Mouse (Mus musculus) heart, embryonic 11.5 days (tissue): ENCODE data around the gene Abi1. TPM values are rescaled to one million over a fixed set of nuclear protein-coding genes. Genes with fewer than 3 reads are reported as not detected.
"Not testable (repeated sequence)": the region's sequence is repeated elsewhere in the genome, so short reads cannot be mapped to it uniquely, and the experiment has no call there.

Source experiments
- ATAC-seq: fragments of 200-750 bp; cut with Nextera tagmentation; replicated peaks from 2 replicates; pipeline ENCODE4 v1.8.0; 2017; ENCODE audit warnings: moderate library complexity; ENCODE audit not compliant: insufficient number of reproducible peaks, low FRiP score, low TSS enrichment
- H3K27ac ChIP-seq: fragments of 300-500 bp; sonication (generic); 2 replicates; pipeline ENCODE4 v1.5.1; 2014; ENCODE audit warnings: mild to moderate bottlenecking, low read depth, low read length
- H3K27me3 ChIP-seq: fragments of 300-500 bp; sonication (generic); 2 replicates; pipeline ENCODE4 v1.6.1; 2014; ENCODE audit warnings: mild to moderate bottlenecking, low read length, mixed read lengths; ENCODE audit not compliant: control insufficient read depth, insufficient read depth
- H3K36me3 ChIP-seq: fragments of 300-500 bp; sonication (generic); 2 replicates; pipeline ENCODE4 v1.6.1; 2014; ENCODE audit warnings: mild to moderate bottlenecking, low read length, moderate library complexity, mixed read lengths; ENCODE audit not compliant: control insufficient read depth, insufficient read depth
- H3K4me1 ChIP-seq: fragments of 300-500 bp; sonication (generic); 2 replicates; pipeline ENCODE4 v1.6.1; 2014; ENCODE audit warnings: low read length; ENCODE audit not compliant: control insufficient read depth, insufficient read depth
- H3K4me2 ChIP-seq: fragments of 300-500 bp; sonication (generic); 2 replicates; pipeline ENCODE4 v1.6.1; 2014; ENCODE audit warnings: mild to moderate bottlenecking, moderate library complexity
- H3K4me3 ChIP-seq: fragments of 300-500 bp; sonication (generic); 2 replicates; pipeline ENCODE4 v1.5.1; 2014; ENCODE audit warnings: low read depth, low read length
- H3K9ac ChIP-seq: fragments of 300-500 bp; sonication (generic); 2 replicates; pipeline ENCODE4 v1.6.1; 2014; ENCODE audit warnings: mild to moderate bottlenecking, low read depth, low read length, moderate library complexity
- H3K9me3 ChIP-seq: fragments of 300-500 bp; sonication (generic); replicated peaks from 2 replicates; pipeline ENCODE4 v1.6.1; 2016; ENCODE audit warnings: low read length; ENCODE audit not compliant: control insufficient read depth
- WGBS: fragments of 180-500 bp; shearing (Covaris S2); extraction: QIAGEN DNeasy Blood & Tissue Kit; methylation state at CpG from one replicate; pipeline ENCODE4 v1.1.7; 2014; ENCODE audit not compliant: insufficient replicate concordance; 5-methylcytosine and 5-hydroxymethylcytosine counted together
- polyA plus RNA-seq: library from polyadenylated mRNA; unstranded; fragments of >200 nt; fragmentation: Nextera tagmentation; extraction: Ambion mirVana; gene quantifications from 2 replicates; pipeline ENCODE4 v1.2.1, GENCODE M21; 2014

Abi1 gene
- polyA plus RNA-seq, 1 experiment from 2014 or later: 35.3 TPM

GRCm38 (mm10) chr2:23041457-23041856 lies 1.4 kb upstream of the Abi1 start:
- WGBS: 74% methylated on average over 4 of the region's 4 CpGs
- Histone ChIP-seq H3K4me3 (no peak overlapping the region), H3K36me3 (no peaks in the 10 kb centered on the region), H3K9ac (no peak overlapping the region), H3K4me1 (no peaks in the 10 kb centered on the region), H3K4me2 (no peak overlapping the region), H3K27me3 (no peaks in the 10 kb centered on the region), H3K27ac (no peak overlapping the region), H3K9me3 (no peaks in the 10 kb centered on the region)
- no peak for ATAC-seq

GRCm38 (mm10) chr2:23040690-23041089 lies 649 bp upstream of the Abi1 start:
- not testable (repeated sequence) for ATAC-seq, H3K36me3 ChIP-seq, H3K9me3 ChIP-seq, H3K27ac ChIP-seq, H3K4me3 ChIP-seq, H3K4me1 ChIP-seq, H3K27me3 ChIP-seq, H3K9ac ChIP-seq, H3K4me2 ChIP-seq
- 84% methylated on average over 7 of the region's 7 CpGs for WGBS

- H3K4me1 ChIP-seq: no peaks in the 10 kb centered on the region; the same call in 1 of the 2 replicates
- peak; percentile 79 for ATAC-seq
- peak overlapping the region; percentile 78 for H3K4me2 ChIP-seq
- WGBS: under 1% methylated on average over 42 of the region's 59 CpGs
- H3K9ac ChIP-seq: peak overlapping the region; percentile 97
- H3K9me3 ChIP-seq: no peaks in the 10 kb centered on the region
- H3K36me3 ChIP-seq: no peaks in the 10 kb centered on the region
- peak overlapping the region; percentile 97 for H3K27ac ChIP-seq
- no peaks in the 10 kb centered on the region for H3K27me3 ChIP-seq
- peak overlapping the region; percentile 98 for H3K4me3 ChIP-seq
Observed at GRCm38 (mm10) chr2:23039082-23040000, 700 bp downstream of the Abi1 start.

- 90% methylated on average over 1 of the region's 1 CpGs for WGBS
Observed at GRCm38 (mm10) chr2:23035467-23035866, 4.6 kb downstream of the Abi1 start.

GRCm38 (mm10) chr2:23034692-23035435 lies 5.2 kb downstream of the Abi1 start:
- Histone ChIP-seq H3K9ac (no peak overlapping the region), H3K4me1 (no peaks in the 10 kb centered on the region; the same call in 1 of the 2 replicates), H3K27ac (no peak overlapping the region), H3K4me2 (no peak overlapping the region), H3K4me3 (no peak overlapping the region), H3K36me3 (no peaks in the 10 kb centered on the region), H3K27me3 (no peaks in the 10 kb centered on the region), H3K9me3 (no peaks in the 10 kb centered on the region)
- no peak for ATAC-seq
- 76% methylated on average over 3 of the region's 3 CpGs for WGBS

More at GRCm38 (mm10) chr2:23035467-23035866, 4.6 kb downstream of the Abi1 start:
- H3K36me3 ChIP-seq: no peaks in the 10 kb centered on the region
- H3K9me3 ChIP-seq: no peaks in the 10 kb centered on the region
- no peak for ATAC-seq
- H3K9ac ChIP-seq: no peak overlapping the region
- H3K4me3 ChIP-seq: no peak overlapping the region
- H3K4me2 ChIP-seq: no peak overlapping the region
- H3K27ac ChIP-seq: no peak overlapping the region
- no peaks in the 10 kb centered on the region; the same call in 1 of the 2 replicates for H3K4me1 ChIP-seq
- H3K27me3 ChIP-seq: no peaks in the 10 kb centered on the region

- peaks cover 5% of the 10 kb centered on the region for H3K4me1 ChIP-seq
- ATAC-seq: no peak
- H3K36me3 ChIP-seq: no peaks in the 10 kb centered on the region
- no peaks in the 10 kb centered on the region for H3K27me3 ChIP-seq
- H3K9me3 ChIP-seq: no peaks in the 10 kb centered on the region
- 85% methylated on average over 4 of the region's 4 CpGs for WGBS
- no peak overlapping the region for H3K4me2 ChIP-seq
- no peak overlapping the region for H3K9ac ChIP-seq
- H3K4me3 ChIP-seq: no peak overlapping the region
- no peak overlapping the region for H3K27ac ChIP-seq
Observed at GRCm38 (mm10) chr2:23030631-23031030, 9.4 kb downstream of the Abi1 start.

- Histone ChIP-seq H3K27me3 (no peaks in the 10 kb centered on the region), H3K36me3 (no peaks in the 10 kb centered on the region), H3K9me3 (no peaks in the 10 kb centered on the region), H3K4me3 (no peak overlapping the region), H3K4me1 (peaks cover 5% of the 10 kb centered on the region; the same call in 1 of the 2 replicates), H3K27ac (no peak overlapping the region), H3K4me2 (no peak overlapping the region), H3K9ac (no peak overlapping the region)
- WGBS: 89% methylated on average over 4 of the region's 4 CpGs
- ATAC-seq: no peak
Observed at GRCm38 (mm10) chr2:23028826-23029225, 11.2 kb downstream of the Abi1 start.

- H3K4me2 ChIP-seq: no peak overlapping the region
- ATAC-seq: no peak
- whole genome bisulfite sequencing: 51% methylated on average over 1 of the region's 1 CpGs
Observed at GRCm38 (mm10) chr2:23026379-23026778, 13.7 kb downstream of the Abi1 start.

More at GRCm38 (mm10) chr2:23026379-23026778, 13.7 kb downstream of the Abi1 start:
- H3K4me1 ChIP-seq: peaks cover 8% of the 10 kb centered on the region; the same call in 1 of the 2 replicates
- no peak overlapping the region for H3K9ac ChIP-seq
- H3K27me3 ChIP-seq: no peaks in the 10 kb centered on the region
- no peaks in the 10 kb centered on the region for H3K36me3 ChIP-seq
- H3K4me3 ChIP-seq: no peak overlapping the region
- no peaks in the 10 kb centered on the region for H3K9me3 ChIP-seq
- no peak overlapping the region for H3K27ac ChIP-seq
